Mouse (Mus musculus): ENCODE measurements around the gene Ttc34.

- TF ChIP-seq CTCF (IDR thresholded peaks at IDR 0.05; ENCODE audit: low read depth, low read length) (no peak), POLR2AphosphoS5 (IDR thresholded peaks at IDR 0.05; ENCODE audit: insufficient replicate concordance, low read depth, low read length) (no peak), GATA1 (IDR thresholded peaks at IDR 0.05; ENCODE audit: borderline replicate concordance, low read length) (no peak), TAL1 (conservative IDR thresholded peaks at IDR 0.05; ENCODE audit: low read depth, low read length) (no peak), GATA2 (IDR thresholded peaks at IDR 0.05; ENCODE audit: borderline replicate concordance, low read depth, low read length) (no peak)
These were observed 40.7 kb downstream of the Ttc34 start for GRCm38 (mm10) chr4:154877864-154878548.

Data from G1E (cell line).